8 mouse cellular contexts compared by ENCODE assay signal in the genomic region with DNA sequence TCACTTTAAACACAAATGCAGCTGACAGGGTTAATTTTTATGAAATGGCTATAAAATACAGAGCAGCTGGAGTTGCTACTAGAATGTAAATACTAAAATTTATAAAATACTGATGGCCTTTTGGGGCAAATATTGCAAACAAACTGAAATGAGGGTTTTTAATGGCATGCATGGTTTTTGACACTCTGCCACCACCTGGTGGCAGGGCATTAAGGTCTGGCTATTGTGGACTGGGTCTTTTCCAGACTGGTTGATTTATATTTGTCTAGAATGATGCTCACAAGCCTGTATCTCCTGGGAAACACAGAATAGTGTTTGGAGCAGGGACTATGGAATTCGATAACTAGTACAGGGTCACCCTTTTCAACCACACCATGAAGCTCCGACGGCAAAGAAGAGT. TPM values are rescaled to one million over a fixed set of nuclear protein-coding genes. Genes with fewer than 3 reads are reported as not detected.
DNase-seq lines count a peak whose midpoint lies in the region; ATAC-seq and TF ChIP-seq lines count a peak whose summit lies in the region.

No protein-coding gene starts in this region.

- H3K4me3 ChIP-seq in liver, embryonic 14.5 days (ENCODE audit: insufficient read depth in 1 of 2, low read depth in 2 of 2, low read length in 2 of 2), result no peak overlapping the region
- no peak overlapping the region for H3K4me3 ChIP-seq in embryonic facial prominence, embryonic 10.5 days

- peaks cover 0 to 3% of the 10 kb centered on the region in 2 experiments; a peak in 2 of 4 replicates for H3K4me1 ChIP-seq in liver, embryonic 14.5 days (replicated peaks; ENCODE audit: control insufficient read depth in 2 of 2, insufficient read depth in 2 of 2, low read length in 1 of 2)
- H3K4me1 ChIP-seq in embryonic facial prominence, embryonic 10.5 days, result peaks cover 35% of the 10 kb centered on the region

- TF ChIP-seq EP300 in liver, embryonic 14.5 days (IDR thresholded peaks at IDR 0.05; ENCODE audit: low read depth), result no peak

- no peak overlapping the region for H3K4me2 ChIP-seq in liver, embryonic 14.5 days (ENCODE audit: low read depth)

- H3K9ac ChIP-seq in liver, embryonic 14.5 days (replicated peaks), result no peak overlapping the region

- no peaks in the 10 kb centered on the region for H3K9me3 ChIP-seq in liver, embryonic 14.5 days (ENCODE audit: control insufficient read depth, low read length)
- H3K9me3 ChIP-seq in embryonic facial prominence, embryonic 10.5 days, result no peaks in the 10 kb centered on the region

- ATAC-seq in liver, embryonic 14.5 days (ENCODE audit: insufficient read depth), result no peak

- no peaks in the 10 kb centered on the region for H3K36me3 ChIP-seq in liver, embryonic 14.5 days (replicated peaks; ENCODE audit: control insufficient read depth, insufficient read depth, low read depth)
- H3K36me3 ChIP-seq in embryonic facial prominence, embryonic 10.5 days (replicated peaks), result no peaks in the 10 kb centered on the region

- no peak overlapping the region for H3K27ac ChIP-seq in liver, embryonic 14.5 days
- H3K27ac ChIP-seq in embryonic facial prominence, embryonic 10.5 days (replicated peaks), result no peak overlapping the region

- 84% methylated on average over 3 of the region's 3 CpGs for WGBS in liver, embryonic 14.5 days (ENCODE audit: insufficient replicate concordance)
- 81% methylated on average over 3 of the region's 3 CpGs for WGBS in embryonic facial prominence, embryonic 10.5 days

- TF ChIP-seq CTCF in liver, embryonic 14.5 days (IDR thresholded peaks at IDR 0.05; ENCODE audit: low read depth), result peak; percentile 73

- peak; percentile 39 for DNase-seq in embryo, embryonic 10.5 days (ENCODE audit: low spot score)
- DNase-seq in embryo, embryonic 9.5 days (ENCODE audit: extremely low spot score), result no peak
- peak; percentile 9 to 24 for DNase-seq in layer of hippocampus, postnatal 10 days (ENCODE audit: low spot score in 2 of 2)
- no peak for DNase-seq in layer of hippocampus, postnatal 14 days (ENCODE audit: low spot score in 2 of 2)
- DNase-seq in T-cell, adult 2 months (ENCODE audit: low spot score), result peak; percentile 36
- no peak for DNase-seq in liver, embryonic 14.5 days (ENCODE audit: low read depth in 3 of 3, low spot score in 3 of 3)
- DNase-seq in thymus, postnatal 36 days, result peak; percentile 27 to 31
- DNase-seq in embryonic facial prominence, embryonic 10.5 days (ENCODE audit: low spot score), result no peak

- no peaks in the 10 kb centered on the region for H3K27me3 ChIP-seq in liver, embryonic 14.5 days (ENCODE audit: control insufficient read depth, insufficient read depth, low read length)
- H3K27me3 ChIP-seq in embryonic facial prominence, embryonic 10.5 days (replicated peaks; ENCODE audit: low read depth, poor library complexity, severe bottlenecking), result no peaks in the 10 kb centered on the region

RNA-seq across cellular contexts. Expression of gene Mnd1, which starts 32.1 kb away (rescaled TPM):
- 1 to 10 TPM; 2.8 to 3.1 TPM for total RNA-seq in layer of hippocampus, postnatal 10 days (2021)
- 1 to 10 TPM; 2.7 to 2.9 TPM for total RNA-seq in layer of hippocampus, postnatal 14 days (2021)
- 2.1 and 6.2 TPM in 2 replicates for polyA plus RNA-seq in liver, embryonic 14.5 days (2012; rRNA removed)
- polyA plus RNA-seq in liver, embryonic 14.5 days (2014; fragmentation: Nextera tagmentation; extraction: Ambion mirVana), result 6.2 and 8.5 TPM in 2 replicates
- polyA plus RNA-seq in embryonic facial prominence, embryonic 10.5 days (2016; fragmentation: Nextera tagmentation; extraction: Ambion mirVana), result 13.4 and 15.2 TPM in 2 replicates

RNA-seq across cellular contexts. Expression of gene Gm6525, which starts 50.4 kb away (rescaled TPM):
- total RNA-seq in layer of hippocampus, postnatal 10 days (2021), result not detected
- total RNA-seq in layer of hippocampus, postnatal 14 days (2021), result not detected
- polyA plus RNA-seq in liver, embryonic 14.5 days (2012; rRNA removed), result 0.17 TPM in 1 of 2 replicates, not detected in the other
- 0.37 TPM in 1 of 2 replicates, not detected in the other for polyA plus RNA-seq in liver, embryonic 14.5 days (2014; fragmentation: Nextera tagmentation; extraction: Ambion mirVana)
- 0.91 and 1.3 TPM in 2 replicates for polyA plus RNA-seq in embryonic facial prominence, embryonic 10.5 days (2016; fragmentation: Nextera tagmentation; extraction: Ambion mirVana)

Comparison
In these comparisons a context has a peak if more than half of its experiments do, and no peak if none do; other contexts are left out.
1. DNase-seq: peak in embryo, embryonic 10.5 days (single experiment), layer of hippocampus, postnatal 10 days (2 of 2), T-cell, adult 2 months (single experiment) and thymus, postnatal 36 days (2 of 2); none in embryo, embryonic 9.5 days (single experiment), layer of hippocampus, postnatal 14 days (0 of 2), liver, embryonic 14.5 days (0 of 3) and embryonic facial prominence, embryonic 10.5 days (single experiment).